Mouse (Mus musculus): Measurements from ENCODE around the gene Klc3.

- no peak for TF ChIP-seq CTCF (IDR thresholded peaks at IDR 0.05; ENCODE audit: control insufficient read depth, insufficient read depth, insufficient replicate concordance, low read depth, low read length)
- peak; percentile 75 for TF ChIP-seq POLR2A (IDR thresholded peaks at IDR 0.05; ENCODE audit: control insufficient read depth, low read depth, low read length)
Observed at GRCm38 (mm10) chr7:19381377-19382165, 22.3 kb downstream of the Klc3 start, which contains the start of gene Ercc2.
